8 mouse cellular contexts compared by ENCODE assay signal in the genomic region with DNA sequence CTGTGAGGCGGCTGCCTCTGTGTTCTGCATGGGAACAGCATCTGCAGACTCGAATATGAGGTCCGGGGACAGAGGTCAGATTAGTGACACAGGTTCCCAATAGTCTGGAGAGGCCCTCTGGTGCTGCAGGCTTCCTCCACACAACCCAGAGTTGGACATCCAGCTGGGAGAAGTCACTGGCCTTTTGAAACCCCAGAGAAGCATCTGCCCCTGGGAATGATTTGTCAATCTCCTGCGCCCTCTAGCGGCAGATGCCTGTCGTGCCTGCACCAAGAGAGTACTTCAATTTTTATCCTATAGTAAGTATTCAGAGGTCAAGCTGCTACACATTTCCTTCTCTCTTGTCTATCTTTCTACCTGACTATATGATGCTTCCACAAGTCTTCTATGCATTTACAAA.
A peak's percentile ranks its signal among the peaks of the same experiment; 100 is the strongest.
DNase-seq lines count a peak whose midpoint lies in the region; ATAC-seq and TF ChIP-seq lines count a peak whose summit lies in the region.
"Had no signal": no experiment of that assay in that cellular context is flagged by ENCODE, and none has a peak within 500 bp of the region (broad histone marks: within the 10 kb centered on the region; RNA-seq: fewer than 3 reads in every experiment).

No protein-coding gene starts in this region.

- WGBS in lung, embryonic 14.5 days = 16% methylated on average over 6 of the region's 6 CpGs

- H3K9me3 ChIP-seq in lung, embryonic 14.5 days (ENCODE audit: low read depth, low read length) = no peaks in the 10 kb centered on the region
- H3K9me3 ChIP-seq: liver, embryonic 15.5 days had no signal

- H3K36me3 ChIP-seq in lung, embryonic 14.5 days (ENCODE audit: insufficient read depth) = no peaks in the 10 kb centered on the region
- H3K36me3 ChIP-seq: liver, embryonic 15.5 days had no signal

- H3K4me1 ChIP-seq in lung, embryonic 14.5 days (ENCODE audit: insufficient read depth) = no peaks in the 10 kb centered on the region
- H3K4me1 ChIP-seq: liver, embryonic 15.5 days had no signal

- peak; percentile 82 for TF ChIP-seq CTCF in lung, embryonic 14.5 days (IDR thresholded peaks at IDR 0.05; ENCODE audit: low read depth)

- intact Hi-C loops in gastrocnemius, postnatal 14 days (cut with DNase I; ENCODE audit: low total_unique reads) = no loop called here

- no peak overlapping the region for H3K27ac ChIP-seq in lung, embryonic 14.5 days (ENCODE audit: low read depth)
- H3K27ac ChIP-seq: liver, embryonic 15.5 days had no signal

- ATAC-seq in lung, embryonic 14.5 days (ENCODE audit: insufficient read depth) = peak; percentile 54

- no peak overlapping the region for H3K9ac ChIP-seq in lung, embryonic 14.5 days
- H3K9ac ChIP-seq: liver, embryonic 15.5 days had no signal

- H3K4me3 ChIP-seq in lung, embryonic 14.5 days (ENCODE audit: low read depth, low read length) = no peak overlapping the region
- H3K4me3 ChIP-seq: liver, embryonic 15.5 days had no signal

- no peak overlapping the region for H3K4me2 ChIP-seq in lung, embryonic 14.5 days
- H3K4me2 ChIP-seq: liver, embryonic 15.5 days had no signal

- H3K27me3 ChIP-seq in lung, embryonic 14.5 days (ENCODE audit: insufficient read depth, low read length) = no peaks in the 10 kb centered on the region
- H3K27me3 ChIP-seq: liver, embryonic 15.5 days had no signal

- peak; percentile 16 for DNase-seq in CD4-positive helper T cell, adult 2 months (ENCODE audit: low read depth, low spot score)
- DNase-seq in Muller cell, postnatal 12 days (ENCODE audit: inconsistent ontology term) = peak; percentile 28
- DNase-seq in cerebellum, postnatal 10 days = peak; percentile 81
- DNase-seq in gastrocnemius, postnatal 14 days = peak; percentile 42
- DNase-seq in layer of hippocampus, adult 11-12 months (ENCODE audit: low spot score) = peak; percentile 61
- peak; percentile 82 for DNase-seq in lung, embryonic 14.5 days
- DNase-seq in right cerebral cortex, postnatal 10 days (ENCODE audit: low spot score in 2 of 2) = peak; percentile 29 to 57

Comparison
In these comparisons a context has a peak if more than half of its experiments do, and no peak if none do; other contexts are left out.
1. DNase-seq: peak in every context shown above with its lines; median percentile 82 in lung, embryonic 14.5 days; 81 in cerebellum, postnatal 10 days; 61 in layer of hippocampus, adult 11-12 months; 43 in right cerebral cortex, postnatal 10 days; 42 in gastrocnemius, postnatal 14 days; 28 in Muller cell, postnatal 12 days; 16 in CD4-positive helper T cell, adult 2 months.